Mouse (Mus musculus): ENCODE data around the gene Fshb. TPM values are rescaled to one million over a fixed set of nuclear protein-coding genes. Genes with fewer than 3 reads are reported as not detected.

Gene Fshb
- not detected in 2 replicates for polyA plus RNA-seq (2012; rRNA removed)

DNA sequence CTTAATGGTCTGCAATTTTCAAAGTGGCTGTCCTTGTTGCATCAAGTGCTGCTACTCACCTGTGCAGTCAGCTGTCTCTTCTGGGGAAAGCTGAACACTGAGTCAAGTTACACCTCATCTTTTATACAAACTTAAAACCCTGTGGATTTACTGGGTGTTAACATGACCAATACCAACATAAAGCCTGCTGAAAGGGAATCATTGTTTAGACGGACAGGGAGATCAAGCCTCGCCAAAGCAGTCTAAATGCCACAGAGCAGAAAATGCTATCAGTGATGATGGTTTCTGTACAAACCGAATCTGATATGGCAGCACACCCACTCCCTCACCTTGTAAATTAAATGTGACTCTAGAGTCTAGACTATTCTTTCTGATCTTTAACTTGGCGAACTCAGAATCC lies at the start of gene Fshb:
TSS of gene Fshb (minus strand) at position 101 of the 400 bp plus-strand sequence.
- TF ChIP-seq POLR2A (IDR thresholded peaks at IDR 0.05; ENCODE audit: borderline replicate concordance, extremely low read depth, insufficient read depth, insufficient read length, poor library complexity, severe bottlenecking) (no peak), CTCF (IDR thresholded peaks at IDR 0.05; ENCODE audit: borderline replicate concordance, extremely low read depth, insufficient read depth, insufficient read length) (no peak)
- DNase-seq (ENCODE audit: low read depth), result no peak

DNA sequence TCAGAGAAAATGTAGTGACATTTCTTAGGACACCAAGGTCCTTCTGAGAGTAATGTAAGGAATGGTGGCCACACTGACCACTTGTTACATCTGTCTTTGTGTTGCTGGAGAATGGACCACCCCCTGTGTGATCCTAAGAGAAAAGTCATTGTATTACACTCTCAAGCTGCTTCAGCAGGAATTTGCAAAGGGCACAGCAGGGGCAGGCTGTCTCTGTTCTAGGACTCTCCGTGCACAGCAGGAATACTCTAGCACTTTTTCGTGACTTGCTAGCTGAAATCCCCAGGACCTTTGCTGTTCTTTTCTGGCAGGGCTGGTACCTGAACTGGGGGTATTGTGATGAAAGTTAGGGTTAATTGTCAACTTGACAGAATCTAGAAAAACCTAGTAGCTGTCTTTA lies 24.8 kb upstream of the Fshb start:
- peak; percentile 14 for DNase-seq (ENCODE audit: low read depth)
- no peak for TF ChIP-seq CTCF (IDR thresholded peaks at IDR 0.05; ENCODE audit: borderline replicate concordance, extremely low read depth, insufficient read depth, insufficient read length)

DNA sequence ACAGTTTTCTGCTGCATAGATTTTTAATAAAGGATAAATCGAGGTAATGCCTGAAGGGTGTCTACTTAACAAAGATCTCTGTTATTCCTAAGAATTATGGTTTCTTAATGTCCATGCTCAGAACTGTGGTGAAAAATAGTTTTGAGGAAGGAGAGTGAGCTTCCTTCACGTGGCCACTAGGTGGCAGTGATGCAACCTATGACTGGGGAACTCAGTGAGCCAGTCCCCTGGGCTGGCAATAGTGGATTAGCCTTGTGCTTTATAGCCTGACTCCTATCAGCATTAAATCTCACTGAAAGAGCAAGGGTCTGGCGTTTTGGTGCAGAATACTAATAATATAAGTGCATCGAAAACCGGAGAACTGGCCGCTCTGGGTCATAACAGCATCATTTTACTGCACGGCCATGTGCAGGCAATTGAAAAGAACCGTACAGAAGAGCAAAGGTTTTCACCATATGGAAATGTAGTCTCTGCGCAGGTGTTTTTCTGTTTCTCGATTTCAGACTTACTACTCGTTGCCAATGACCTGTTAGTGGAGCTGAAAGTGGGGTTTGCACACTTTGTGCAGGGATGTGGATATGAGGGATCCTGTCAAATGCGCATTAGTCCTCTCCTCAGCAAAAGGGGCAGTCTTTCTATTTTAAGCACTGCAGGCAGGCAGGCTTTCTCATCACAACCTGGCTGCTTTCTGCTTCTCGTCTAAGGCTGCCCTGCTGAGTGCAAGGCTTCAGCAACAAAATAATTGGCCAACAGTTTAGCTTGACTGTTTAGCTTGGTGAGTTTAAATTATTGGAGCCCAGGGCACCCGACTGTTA lies 23.8 kb upstream of the Fshb start:
- TF ChIP-seq POLR2A (IDR thresholded peaks at IDR 0.05; ENCODE audit: borderline replicate concordance, extremely low read depth, insufficient read depth, insufficient read length, poor library complexity, severe bottlenecking) (no peak), CTCF (IDR thresholded peaks at IDR 0.05; ENCODE audit: borderline replicate concordance, extremely low read depth, insufficient read depth, insufficient read length) (peak; percentile 74)
- DNase-seq (ENCODE audit: low read depth), result peak; percentile 81

DNA sequence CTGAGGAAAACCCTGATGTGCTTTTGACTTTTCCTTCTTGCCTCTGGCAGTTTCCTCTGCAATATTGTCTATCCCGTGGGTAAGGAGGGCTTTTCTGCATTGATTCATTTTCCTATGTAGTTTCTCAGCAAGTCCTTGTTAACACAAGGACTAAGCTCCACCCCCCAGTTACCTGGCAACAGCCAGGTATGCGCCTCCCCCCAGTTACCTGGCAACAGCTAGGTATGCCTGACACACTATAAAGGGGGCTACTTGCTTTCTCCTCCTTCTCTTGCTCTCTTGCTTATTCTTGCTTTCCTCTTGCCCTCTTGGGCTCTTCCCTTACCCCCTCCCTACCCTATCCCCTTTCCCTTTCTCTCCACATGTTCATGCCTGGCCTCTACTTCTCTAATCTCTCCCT lies 3.8 kb upstream of the Fshb start:
- DNase-seq (ENCODE audit: low read depth), result peak; percentile 19
- no peak for TF ChIP-seq POLR2A (IDR thresholded peaks at IDR 0.05; ENCODE audit: borderline replicate concordance, extremely low read depth, insufficient read depth, insufficient read length, poor library complexity, severe bottlenecking)
- TF ChIP-seq CTCF (IDR thresholded peaks at IDR 0.05; ENCODE audit: borderline replicate concordance, extremely low read depth, insufficient read depth, insufficient read length), result no peak

DNA sequence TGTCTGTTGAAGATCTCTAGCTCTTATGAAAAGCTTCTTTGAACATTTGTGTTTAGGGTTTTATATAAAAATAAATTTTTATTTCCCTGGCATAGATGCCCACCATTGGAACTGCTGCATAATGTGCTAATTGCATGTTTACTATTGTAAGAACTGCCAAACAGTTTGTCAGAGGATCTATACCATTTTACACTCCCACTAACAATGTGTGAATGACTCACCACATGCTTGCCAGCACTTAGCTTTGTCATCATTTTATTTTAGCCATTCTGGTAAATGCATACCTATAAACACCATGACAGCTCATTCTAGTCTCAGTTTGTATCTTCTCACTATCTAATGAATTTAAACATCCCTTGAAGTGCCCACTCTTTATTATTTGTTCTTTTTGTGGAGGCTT lies 13.5 kb downstream of the Fshb start:
- TF ChIP-seq CTCF (IDR thresholded peaks at IDR 0.05; ENCODE audit: borderline replicate concordance, extremely low read depth, insufficient read depth, insufficient read length), result no peak
- no peak for TF ChIP-seq POLR2A (IDR thresholded peaks at IDR 0.05; ENCODE audit: borderline replicate concordance, extremely low read depth, insufficient read depth, insufficient read length, poor library complexity, severe bottlenecking)
- peak; percentile 39 for DNase-seq (ENCODE audit: low read depth)

DNA sequence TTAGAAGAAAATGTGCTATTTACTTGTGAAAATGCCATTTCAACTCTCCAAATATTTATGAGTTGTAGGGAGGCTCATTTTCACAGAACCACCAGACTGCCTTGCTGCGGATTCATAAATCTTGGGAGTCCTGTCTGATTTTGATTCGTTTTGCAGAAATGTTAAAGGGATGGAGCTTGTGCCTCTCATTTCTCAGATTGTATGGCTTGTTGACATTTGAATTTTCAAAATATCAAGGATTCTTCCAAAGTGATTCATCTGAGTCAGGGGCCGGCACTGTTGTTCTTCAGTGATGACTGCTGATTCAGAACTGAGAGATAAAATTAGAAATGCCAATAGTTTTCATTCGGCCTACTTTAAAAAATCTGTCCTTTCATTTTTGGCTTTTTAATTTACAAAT lies 18.6 kb downstream of the Fshb start:
- no peak for DNase-seq (ENCODE audit: low read depth)
- TF ChIP-seq CTCF (IDR thresholded peaks at IDR 0.05; ENCODE audit: borderline replicate concordance, extremely low read depth, insufficient read depth, insufficient read length) (no peak), POLR2A (IDR thresholded peaks at IDR 0.05; ENCODE audit: borderline replicate concordance, extremely low read depth, insufficient read depth, insufficient read length, poor library complexity, severe bottlenecking) (no peak)

DNA sequence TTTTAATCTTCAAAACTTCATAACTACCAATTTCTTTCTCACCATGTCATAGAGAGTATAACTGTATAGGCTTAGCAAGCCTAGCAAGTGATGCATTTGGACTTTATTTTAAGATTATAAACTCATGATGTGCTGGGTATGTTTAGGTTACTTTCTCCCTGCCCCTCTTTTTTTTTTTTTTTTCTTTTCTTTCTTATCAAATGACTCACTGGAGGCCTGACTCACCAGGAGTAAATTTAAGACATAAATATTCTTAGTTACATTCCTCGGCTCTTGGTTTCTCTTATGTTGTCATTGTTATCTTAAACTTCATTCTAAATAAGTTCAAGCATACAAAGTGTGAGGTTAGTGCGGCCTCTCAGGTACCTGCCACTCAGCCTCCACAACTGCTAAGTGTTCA lies 23.5 kb downstream of the Fshb start:
- no peak for TF ChIP-seq CTCF (IDR thresholded peaks at IDR 0.05; ENCODE audit: borderline replicate concordance, extremely low read depth, insufficient read depth, insufficient read length)

DNA sequence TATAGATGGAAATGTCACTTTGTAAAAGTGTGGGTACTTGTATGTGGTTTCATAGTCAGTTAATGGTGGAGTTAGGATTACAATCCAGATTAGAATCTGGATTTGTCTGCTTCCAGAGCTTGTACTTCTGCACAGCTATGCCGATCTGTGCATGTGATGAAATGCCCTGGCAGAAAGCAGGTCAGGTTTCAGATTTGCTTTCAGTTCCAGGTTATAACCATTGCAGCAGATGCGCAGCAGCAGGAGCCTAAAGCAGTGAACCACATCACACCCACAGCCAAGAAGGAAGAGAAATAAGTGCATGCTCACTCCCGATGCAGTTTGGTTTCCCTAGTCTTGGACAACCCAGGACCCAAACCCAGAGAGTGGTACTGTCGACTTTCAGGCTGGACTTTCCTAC lies 34.8 kb downstream of the Fshb start:
- TF ChIP-seq POLR2A (IDR thresholded peaks at IDR 0.05; ENCODE audit: borderline replicate concordance, extremely low read depth, insufficient read depth, insufficient read length, poor library complexity, severe bottlenecking) (no peak), CTCF (IDR thresholded peaks at IDR 0.05; ENCODE audit: borderline replicate concordance, extremely low read depth, insufficient read depth, insufficient read length) (no peak)
- DNase-seq (ENCODE audit: low read depth), result no peak

More for the DNA sequence above, 23.5 kb downstream of the Fshb start:
- no peak for DNase-seq (ENCODE audit: low read depth)

DNA sequence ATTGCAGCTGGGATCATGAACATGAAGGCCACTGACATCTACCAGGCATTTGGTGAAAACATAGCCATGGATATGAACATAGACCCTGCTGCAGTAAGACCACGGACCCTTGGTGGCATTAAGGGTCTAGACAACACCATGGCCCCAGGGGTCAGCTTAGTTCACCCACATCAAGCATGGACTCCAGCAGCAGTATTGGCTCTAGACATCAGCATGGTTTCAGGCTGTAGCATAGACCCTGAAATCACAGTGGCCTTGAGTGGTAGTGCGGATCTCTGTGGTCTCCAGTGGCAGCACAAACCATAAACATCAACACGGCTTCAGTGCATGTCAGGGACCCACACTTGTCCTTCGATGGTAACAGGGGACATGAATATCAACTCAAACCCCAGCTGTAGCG lies 36.7 kb downstream of the Fshb start:
- no peak for TF ChIP-seq POLR2A (IDR thresholded peaks at IDR 0.05; ENCODE audit: borderline replicate concordance, extremely low read depth, insufficient read depth, insufficient read length, poor library complexity, severe bottlenecking)
- no peak for TF ChIP-seq CTCF (IDR thresholded peaks at IDR 0.05; ENCODE audit: borderline replicate concordance, extremely low read depth, insufficient read depth, insufficient read length)
- no peak for DNase-seq (ENCODE audit: low read depth)

DNA sequence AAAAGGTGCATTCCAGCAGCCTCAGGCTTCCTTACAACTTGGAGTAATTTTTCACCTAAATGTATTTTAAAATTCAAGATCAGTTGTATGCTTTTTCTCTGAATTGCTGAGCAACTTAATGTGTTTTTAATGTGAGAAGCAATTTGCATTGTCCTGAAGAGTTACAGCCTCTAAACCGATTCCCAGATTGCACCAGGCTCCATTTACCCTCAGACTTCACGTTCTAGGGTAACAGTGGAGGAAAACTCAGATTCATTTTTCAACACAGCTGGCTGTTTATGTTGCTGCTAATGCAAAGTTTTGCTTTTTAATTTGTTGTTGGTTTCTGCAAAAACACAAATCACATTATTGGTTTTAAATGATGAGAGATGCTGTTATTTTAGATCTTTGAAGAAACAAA lies 40.1 kb downstream of the Fshb start:
- no peak for TF ChIP-seq CTCF (IDR thresholded peaks at IDR 0.05; ENCODE audit: borderline replicate concordance, extremely low read depth, insufficient read depth, insufficient read length)
- no peak for TF ChIP-seq POLR2A (IDR thresholded peaks at IDR 0.05; ENCODE audit: borderline replicate concordance, extremely low read depth, insufficient read depth, insufficient read length, poor library complexity, severe bottlenecking)
- DNase-seq (ENCODE audit: low read depth), result peak; percentile 11

DNA sequence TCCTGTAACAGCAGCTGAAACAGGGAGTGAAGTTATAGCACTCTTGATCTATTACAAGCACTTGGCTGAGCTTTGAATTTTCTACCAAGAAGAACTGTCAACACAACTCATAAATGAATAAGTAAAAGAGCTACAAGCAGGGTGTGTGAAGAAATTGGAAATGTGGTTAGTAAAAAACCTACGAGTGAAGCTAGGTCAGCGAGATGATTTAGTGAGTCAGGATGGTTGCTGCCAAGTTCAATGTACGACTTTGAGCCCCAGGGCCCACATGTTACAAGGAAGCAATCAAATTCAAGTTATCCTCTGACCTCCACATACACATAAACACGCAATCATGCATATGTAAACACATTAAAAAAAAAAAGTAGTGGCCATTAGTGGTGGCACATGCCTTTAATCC lies 46.3 kb downstream of the Fshb start:
- no peak for DNase-seq (ENCODE audit: low read depth)
- no peak for TF ChIP-seq POLR2A (IDR thresholded peaks at IDR 0.05; ENCODE audit: borderline replicate concordance, extremely low read depth, insufficient read depth, insufficient read length, poor library complexity, severe bottlenecking)

DNA sequence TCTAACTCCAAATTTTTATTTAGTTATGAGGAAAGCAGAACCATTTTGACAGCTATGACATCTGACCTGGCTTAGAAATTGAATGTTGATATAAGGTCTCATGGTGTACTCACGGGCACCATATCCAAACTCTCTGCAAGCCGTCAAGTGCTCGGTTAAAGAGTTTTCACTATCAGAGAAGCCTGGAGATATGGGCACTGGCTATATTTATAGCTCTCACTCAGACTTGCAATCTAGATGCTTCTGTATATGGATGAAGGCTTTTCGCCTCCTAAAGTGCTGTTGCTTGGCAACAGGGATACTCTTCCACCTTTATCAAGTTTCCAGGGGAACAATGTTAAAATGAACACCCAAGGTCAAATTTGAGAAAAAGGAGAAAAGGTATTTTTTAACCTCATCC lies 47.1 kb downstream of the Fshb start:
- DNase-seq (ENCODE audit: low read depth), result peak; percentile 2
- no peak for TF ChIP-seq POLR2A (IDR thresholded peaks at IDR 0.05; ENCODE audit: borderline replicate concordance, extremely low read depth, insufficient read depth, insufficient read length, poor library complexity, severe bottlenecking)

DNA sequence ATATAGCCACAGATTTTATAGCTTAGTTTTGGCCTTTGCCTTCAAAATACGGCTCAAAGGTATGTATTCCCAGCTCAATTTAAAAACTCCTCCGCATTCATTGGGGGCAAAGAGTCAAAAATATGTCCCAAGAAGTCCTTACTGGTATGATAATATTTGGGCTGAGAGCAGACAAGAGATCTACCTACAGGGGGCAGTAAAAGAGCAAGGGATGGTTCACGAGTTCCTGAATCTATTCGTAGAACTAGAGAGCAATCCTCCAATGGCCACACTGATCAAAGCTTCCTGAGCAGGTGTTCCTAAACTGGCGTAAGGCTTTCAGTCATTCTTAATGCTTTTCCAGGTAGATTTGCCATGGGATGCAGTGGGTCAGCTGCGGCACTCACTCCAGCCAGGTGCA lies 49.3 kb downstream of the Fshb start:
- TF ChIP-seq POLR2A (IDR thresholded peaks at IDR 0.05; ENCODE audit: borderline replicate concordance, extremely low read depth, insufficient read depth, insufficient read length, poor library complexity, severe bottlenecking) (no peak), CTCF (IDR thresholded peaks at IDR 0.05; ENCODE audit: borderline replicate concordance, extremely low read depth, insufficient read depth, insufficient read length) (no peak)
- peak; percentile 11 for DNase-seq (ENCODE audit: low read depth)
